Mouse (Mus musculus): ENCODE results near the gene Gm5799. TPM values are rescaled to one million over a fixed set of nuclear protein-coding genes. Genes with fewer than 3 reads are reported as not detected.
"Not testable (repeated sequence)": the region's sequence is repeated elsewhere in the genome, so short reads cannot be mapped to it uniquely, and the experiment has no call there.

The Gm5799 gene
- not detected in 2 replicates for polyA plus RNA-seq (2012; rRNA removed)

DNA sequence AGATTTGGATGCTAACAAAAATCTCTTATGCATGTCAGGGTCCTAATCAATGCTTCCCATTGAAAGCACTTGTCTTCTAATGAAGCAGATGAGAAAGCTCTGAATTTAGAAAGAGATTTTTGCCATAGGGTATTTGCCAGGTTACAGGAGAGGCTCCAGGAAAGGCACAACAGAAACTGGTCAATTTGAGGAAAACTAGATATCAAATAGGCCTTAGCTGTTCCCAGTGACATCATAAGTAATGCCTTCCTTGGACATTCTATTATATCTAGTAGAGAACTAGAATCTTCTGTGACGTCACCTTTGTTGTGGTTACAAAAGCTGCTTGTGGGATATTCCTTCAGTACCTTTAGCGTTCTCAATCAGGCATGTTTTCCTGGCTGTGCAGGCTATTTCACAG lies at the start of gene Gm5799:
Gene Gm5799 (plus strand): TSS at position 301 of the 400 bp plus-strand sequence.
- WGBS: 92% methylated on average over 1 of the region's 2 CpGs
- not testable (repeated sequence) for DNase-seq (ENCODE audit: low read depth, low spot score)

GRCm38 (mm10) chr14:43531052-43532010 lies 12.0 kb upstream of the Gm5799 start:
- DNase-seq (ENCODE audit: low read depth, low spot score): not testable (repeated sequence)
- WGBS: 45% methylated on average over 14 of the region's 15 CpGs

DNA sequence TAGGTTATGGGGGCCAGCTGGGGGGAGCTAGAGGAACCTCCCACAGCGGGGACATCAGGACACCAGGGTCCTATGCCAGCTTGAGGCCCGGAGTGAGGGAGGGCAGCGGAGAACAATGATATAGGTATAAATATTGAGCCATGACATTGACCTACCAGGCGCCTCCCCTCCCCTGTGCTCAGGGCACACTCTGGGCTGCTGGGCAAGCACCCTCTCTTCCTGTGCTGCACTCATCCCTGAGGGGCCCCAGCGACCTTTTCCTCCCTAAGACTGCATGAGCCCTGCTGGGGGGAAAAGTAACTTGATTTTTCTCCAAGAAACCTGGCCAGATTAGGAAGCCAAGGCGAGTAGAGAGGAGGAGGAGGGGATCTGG lies 11.4 kb upstream of the Gm5799 start:
- no CpG with 5 or more reads among the region's 6 CpGs for WGBS
- DNase-seq (ENCODE audit: low read depth, low spot score): not testable (repeated sequence)

- DNase-seq (ENCODE audit: low read depth, low spot score): not testable (repeated sequence)
- 52% methylated on average over 6 of the region's 6 CpGs for WGBS
Measured at GRCm38 (mm10) chr14:43532387-43532786, 11.0 kb upstream of the Gm5799 start.

GRCm38 (mm10) chr14:43538144-43538543 lies 5.2 kb upstream of the Gm5799 start:
- not testable (repeated sequence) for DNase-seq (ENCODE audit: low read depth, low spot score)
- WGBS: 59% methylated on average over 2 of the region's 2 CpGs

DNA sequence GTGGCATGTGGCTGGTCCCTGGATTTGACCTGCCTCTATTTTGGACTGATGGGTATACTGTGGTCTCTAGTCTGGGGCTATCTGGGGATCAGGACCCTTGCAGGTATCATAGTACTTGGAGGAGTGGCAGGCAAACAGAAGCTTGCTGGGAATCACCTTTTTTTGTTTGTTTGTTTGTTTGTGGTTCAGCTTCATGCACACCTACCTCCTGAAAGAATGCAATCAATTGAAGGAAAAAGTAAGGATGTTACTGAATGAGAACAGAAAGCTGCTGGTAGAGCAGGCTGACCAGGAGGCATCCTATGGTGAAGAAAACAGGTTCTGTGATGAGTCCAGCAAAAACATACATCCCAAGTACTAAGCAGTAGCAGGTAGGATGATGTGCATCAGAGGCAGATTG lies 2.9 kb downstream of the Gm5799 start:
- DNase-seq (ENCODE audit: low read depth, low spot score): not testable (repeated sequence)

DNA sequence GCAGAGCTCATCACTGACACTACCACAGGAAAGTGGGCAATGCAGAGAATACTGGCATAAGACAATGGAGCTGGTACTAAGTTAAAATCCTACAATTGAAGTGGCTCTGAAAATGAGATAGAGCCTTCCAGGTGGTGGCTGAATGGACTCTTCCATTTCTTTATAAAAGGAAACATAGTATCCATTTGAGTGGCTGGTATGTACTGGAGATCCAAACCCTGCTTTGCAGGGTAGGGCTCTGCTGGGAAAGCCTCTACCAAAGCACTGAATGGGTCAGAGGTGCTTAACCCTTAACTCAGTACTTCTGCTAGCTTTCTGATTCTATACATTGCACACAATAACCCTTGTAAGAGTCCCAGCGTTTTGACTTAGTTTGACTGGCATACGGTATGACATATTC lies 8.9 kb downstream of the Gm5799 start:
- 68% methylated on average over 2 of the region's 2 CpGs for WGBS
- DNase-seq (ENCODE audit: low read depth, low spot score): not testable (repeated sequence)

- WGBS: 91% methylated on average over 4 of the region's 4 CpGs
- not testable (repeated sequence) for DNase-seq (ENCODE audit: low read depth, low spot score)
Measured at GRCm38 (mm10) chr14:43577969-43578368, 34.6 kb downstream of the Gm5799 start.

DNA sequence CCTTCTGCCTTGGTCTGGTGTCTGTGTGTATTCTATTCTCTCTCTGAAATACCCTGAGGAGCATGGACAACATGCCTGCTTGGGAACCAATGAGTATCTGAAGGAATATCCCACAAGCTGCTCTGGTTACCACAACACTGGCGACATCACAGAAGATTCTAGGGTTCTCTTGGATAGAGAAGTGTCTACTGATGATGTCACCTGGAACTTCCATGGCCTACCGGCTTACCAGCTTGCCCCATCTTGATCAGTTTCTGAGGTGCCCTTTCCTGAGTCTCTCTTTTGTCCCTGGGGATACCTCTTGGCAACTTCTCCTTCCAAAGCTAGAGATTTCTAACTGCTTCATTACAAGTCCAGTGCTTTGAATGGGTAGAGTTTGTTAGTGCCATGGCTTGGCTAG lies 35.7 kb downstream of the Gm5799 start, which contains the start of gene Gm17654:
Gene Gm17654 (minus strand): TSS at position 101 of the 400 bp plus-strand sequence.
- not testable (repeated sequence) for DNase-seq (ENCODE audit: low read depth, low spot score)
- WGBS: 87% methylated on average over 1 of the region's 2 CpGs

Other genes with a start within 250 kb of the Gm5799 start
- not detected in 2 replicates for gene Gm8127, start 249.7 kb upstream of the Gm5799 start, polyA plus RNA-seq (2012; rRNA removed)
- gene 1700001F09Rik, start 195.8 kb upstream of the Gm5799 start, polyA plus RNA-seq (2012; rRNA removed): not detected in 2 replicates
- not detected in 2 replicates for gene Gm8138, start 127.2 kb upstream of the Gm5799 start, polyA plus RNA-seq (2012; rRNA removed)
- gene Gm17654, start 35.6 kb downstream of the Gm5799 start, polyA plus RNA-seq (2012; rRNA removed): not detected in 2 replicates
- not detected in 2 replicates for gene Gm10375, start 64.4 kb downstream of the Gm5799 start, polyA plus RNA-seq (2012; rRNA removed)
- gene Gm8165, start 133.6 kb downstream of the Gm5799 start, polyA plus RNA-seq (2012; rRNA removed): not detected in 2 replicates
- 0.21 TPM in 1 of 2 replicates, not detected in the other for gene Gm7324, start 154.3 kb downstream of the Gm5799 start, polyA plus RNA-seq (2012; rRNA removed)
- not detected in 2 replicates for gene Gm16506, start 183.9 kb downstream of the Gm5799 start, polyA plus RNA-seq (2012; rRNA removed)
- gene Gm6526, start 204.3 kb downstream of the Gm5799 start, polyA plus RNA-seq (2012; rRNA removed): not detected in 2 replicates
- gene Gm8180, start 241.2 kb downstream of the Gm5799 start, polyA plus RNA-seq (2012; rRNA removed): not detected in 2 replicates